Mouse (Mus musculus): ENCODE measurements around the gene Tpbgl. TPM values are rescaled to one million over a fixed set of nuclear protein-coding genes. Genes with fewer than 3 reads are reported as not detected.

The Tpbgl gene
- total RNA-seq, 2 experiments from 2014 or later: 0.07 TPM; not detected in 1

DNA sequence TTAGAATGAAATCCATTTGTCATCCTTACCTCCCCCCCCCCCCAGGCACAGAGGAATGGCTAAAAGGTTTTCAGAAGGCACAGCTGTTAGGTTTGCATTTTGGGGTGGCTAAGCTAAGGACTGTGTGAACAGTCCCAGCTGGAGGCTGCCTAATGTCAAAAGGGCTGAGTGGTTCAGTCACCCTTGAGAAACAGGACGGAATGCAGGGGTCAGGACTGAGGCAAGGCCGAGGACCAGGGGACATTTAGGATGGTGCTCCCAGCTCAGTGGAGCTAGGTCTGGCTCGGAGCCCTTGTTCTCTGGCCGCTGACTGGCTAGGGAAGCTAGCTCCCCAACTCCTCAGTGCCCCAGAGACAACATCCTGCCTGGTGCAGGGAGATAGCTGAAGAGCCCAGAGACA lies 44.0 kb downstream of the Tpbgl start:
- no peak for ATAC-seq (ENCODE audit: poor library complexity, severe bottlenecking)

GRCm38 (mm10) chr7:99582306-99582705 lies 44.6 kb downstream of the Tpbgl start:
- ATAC-seq (ENCODE audit: poor library complexity, severe bottlenecking): no peak

GRCm38 (mm10) chr7:99580247-99580646 lies 46.7 kb downstream of the Tpbgl start:
- no peak for ATAC-seq (ENCODE audit: poor library complexity, severe bottlenecking)

- no peak for ATAC-seq (ENCODE audit: poor library complexity, severe bottlenecking)
These were observed 47.3 kb downstream of the Tpbgl start for GRCm38 (mm10) chr7:99579491-99580190.

- ATAC-seq (ENCODE audit: poor library complexity, severe bottlenecking): no peak
These were observed 48.7 kb downstream of the Tpbgl start for GRCm38 (mm10) chr7:99578246-99578645.

Other genes starting within 250 kb of the Tpbgl start
- 0.96 and 3.5 TPM in 2 replicates for gene Gdpd5, start 245.7 kb downstream of the Tpbgl start, total RNA-seq (2015)
- 0.70 and 1.0 TPM in 2 replicates for gene Gdpd5, start 245.7 kb downstream of the Tpbgl start, total RNA-seq (2017)
- gene Klhl35, start 161.1 kb downstream of the Tpbgl start, total RNA-seq (2015): 1.0 and 1.1 TPM in 2 replicates
- not detected in 2 replicates for gene Klhl35, start 161.1 kb downstream of the Tpbgl start, total RNA-seq (2017)
- gene Rps3, start 143.4 kb downstream of the Tpbgl start, total RNA-seq (2015): 992 and 1,050 TPM in 2 replicates
- gene Rps3, start 143.4 kb downstream of the Tpbgl start, total RNA-seq (2017): 1,038 and 1,097 TPM in 2 replicates
- gene Arrb1, start 91.6 kb downstream of the Tpbgl start, total RNA-seq (2015): 41.1 and 43.8 TPM in 2 replicates
- 91.7 and 96.9 TPM in 2 replicates for gene Arrb1, start 91.6 kb downstream of the Tpbgl start, total RNA-seq (2017)
- gene Slco2b1, start 84.2 kb upstream of the Tpbgl start, total RNA-seq (2015): 0.16 TPM in 1 of 2 replicates, not detected in the other
- 0.11 and 1.5 TPM in 2 replicates for gene Slco2b1, start 84.2 kb upstream of the Tpbgl start, total RNA-seq (2017)
- not detected in 2 replicates for gene Olfr520, start 103.2 kb upstream of the Tpbgl start, total RNA-seq (2015)
- gene Olfr520, start 103.2 kb upstream of the Tpbgl start, total RNA-seq (2017): not detected in 2 replicates
- not detected in 2 replicates for gene Olfr521, start 136.4 kb upstream of the Tpbgl start, total RNA-seq (2015)
- gene Olfr521, start 136.4 kb upstream of the Tpbgl start, total RNA-seq (2017): not detected in 2 replicates
- gene Neu3, start 201.3 kb upstream of the Tpbgl start, total RNA-seq (2015): 0.22 and 1.4 TPM in 2 replicates
- gene Neu3, start 201.3 kb upstream of the Tpbgl start, total RNA-seq (2017): 1.1 and 1.8 TPM in 2 replicates
- 0.11 TPM in 1 of 2 replicates, not detected in the other for gene Xrra1, start 232.0 kb upstream of the Tpbgl start, total RNA-seq (2015)
- not detected in 2 replicates for gene Xrra1, start 232.0 kb upstream of the Tpbgl start, total RNA-seq (2017)
- 181 and 205 TPM in 2 replicates for gene Spcs2, start 236.4 kb upstream of the Tpbgl start, total RNA-seq (2015)
- 113 and 137 TPM in 2 replicates for gene Spcs2, start 236.4 kb upstream of the Tpbgl start, total RNA-seq (2017)